Mouse (Mus musculus) liver, postnatal 0 days (tissue): ENCODE results near the gene Tmem135.

Source experiments
- CTCF ChIP-seq: sonication (generic); IDR thresholded peaks from 2 replicates; pipeline ENCODE4 v1.5.1; 2016; ENCODE audit warnings: antibody characterized with exemption, low read depth
- EP300 ChIP-seq: IDR thresholded peaks from 2 replicates; pipeline ENCODE4 v1.6.1; 2016; ENCODE audit warnings: antibody characterized with exemption, low read depth, mild to moderate bottlenecking

DNA sequence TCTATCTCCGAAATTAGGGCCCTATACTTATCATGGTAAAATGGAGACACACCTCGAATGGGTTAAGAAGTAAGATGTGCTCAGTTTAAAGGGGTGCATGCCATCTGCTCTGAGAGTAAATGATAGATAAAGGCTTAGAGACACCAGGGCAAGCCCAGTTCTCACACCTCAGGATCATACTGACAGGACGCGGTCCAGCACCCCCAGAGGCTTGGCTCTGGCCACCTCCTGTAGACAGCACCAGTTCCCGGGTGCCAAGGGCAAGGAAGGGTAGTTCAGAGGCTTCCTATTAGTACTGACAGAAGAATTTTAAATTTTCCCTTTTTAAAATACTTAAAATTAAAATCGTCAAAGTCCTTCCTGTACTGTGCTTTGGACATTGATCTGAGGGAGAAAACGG, 121.4 kb downstream of the Tmem135 start:
- no peak for TF ChIP-seq EP300
- TF ChIP-seq CTCF, result no peak
